Mouse (Mus musculus): ENCODE results near the gene Lrrc15. TPM values are rescaled to one million over a fixed set of nuclear protein-coding genes. Genes with fewer than 3 reads are reported as not detected.

Gene Lrrc15
- 0.15 TPM in 1 of 2 replicates, not detected in the other for polyA plus RNA-seq (2012; rRNA removed; ENCODE audit: low replicate concordance)

DNA sequence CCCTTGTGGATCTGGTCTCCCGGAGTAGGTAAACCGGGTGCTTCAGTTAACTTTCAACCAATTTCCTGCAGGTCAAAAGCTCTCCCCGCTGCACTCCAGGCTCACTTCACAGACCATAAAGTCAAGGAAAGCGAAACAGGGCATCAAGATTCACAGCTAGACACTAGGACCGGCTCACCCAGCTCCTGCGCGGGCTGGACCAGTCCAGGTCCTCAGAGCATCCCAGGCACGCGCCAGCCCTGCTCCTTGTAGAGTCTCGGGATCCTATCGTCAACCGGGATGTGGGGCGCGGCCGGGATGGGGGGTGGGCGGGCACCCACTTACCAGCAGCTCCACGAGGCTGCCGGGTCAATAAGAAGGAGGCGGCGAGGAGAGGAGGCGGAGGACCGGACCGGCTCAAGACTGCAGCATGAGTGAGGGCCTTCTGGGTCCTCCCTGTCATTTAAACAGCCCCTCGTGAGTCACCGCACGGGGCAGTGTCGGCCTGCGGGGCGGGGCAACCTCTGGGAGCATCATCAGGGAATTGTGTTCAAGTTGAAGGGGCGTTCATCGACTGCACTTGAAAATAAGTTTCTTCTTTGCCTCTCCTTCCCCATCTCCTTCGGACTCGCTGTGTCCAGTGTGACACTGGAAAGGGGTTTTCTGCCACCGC is at the start of gene Lrrc15:
Lrrc15 (minus strand) TSS at position 413 of the 652 bp plus-strand sequence.

DNA sequence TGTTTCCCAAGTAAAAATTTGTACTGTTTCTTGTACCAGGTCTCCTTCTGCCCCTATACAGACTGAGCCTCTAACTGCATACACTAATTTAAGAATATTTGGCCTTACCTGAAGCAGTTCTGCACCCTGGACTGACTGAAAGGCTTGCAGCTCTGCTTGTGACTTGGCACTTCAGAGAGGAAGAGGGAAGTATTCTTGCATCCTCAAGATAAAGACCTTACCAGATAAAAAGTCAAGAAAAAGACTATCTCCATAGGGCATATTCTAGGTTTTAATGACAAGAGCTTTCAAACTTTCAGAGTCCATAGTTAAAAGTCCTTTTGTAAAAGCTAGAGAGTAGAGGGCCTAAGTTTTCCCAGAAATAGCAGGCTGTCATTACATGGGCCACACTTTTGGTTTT is 27.6 kb upstream of the Lrrc15 start, which contains the start of gene Gp5:
Gp5 (minus strand) TSS at position 133 of the 400 bp plus-strand sequence.

DNA sequence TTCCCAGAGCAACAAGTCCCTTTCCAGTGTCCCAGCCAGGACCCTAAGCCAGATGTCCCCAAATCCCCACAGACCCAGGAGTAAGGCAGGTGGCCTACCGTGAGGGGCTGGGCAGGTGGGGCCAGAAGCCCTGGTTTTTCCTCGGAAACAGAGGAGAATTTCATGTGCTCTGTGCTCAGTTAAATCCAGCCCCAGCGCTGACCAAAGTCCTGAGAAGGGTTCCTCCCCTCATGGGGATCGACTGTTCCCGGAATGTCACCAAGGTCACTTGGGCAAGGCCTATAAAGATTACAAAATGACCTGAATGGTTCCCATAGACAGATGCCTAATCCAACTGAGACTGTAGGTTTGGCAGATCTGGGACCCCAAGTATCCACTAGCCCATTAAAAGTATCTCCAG is 15.7 kb downstream of the Lrrc15 start, which contains the start of gene Cpn2:
Cpn2 (minus strand) TSS at position 141 of the 400 bp plus-strand sequence.

Other genes with a start within 250 kb of the Lrrc15 start
- gene Hes1, start 218.9 kb downstream of the Lrrc15 start, polyA plus RNA-seq (2012; rRNA removed; ENCODE audit: low replicate concordance): 307 and 536 TPM in 2 replicates
- 0.28 and 1.3 TPM in 2 replicates for gene Cpn2, start 15.8 kb downstream of the Lrrc15 start, polyA plus RNA-seq (2012; rRNA removed; ENCODE audit: low replicate concordance)
- 0.62 and 0.64 TPM in 2 replicates for gene Gp5, start 27.5 kb upstream of the Lrrc15 start, polyA plus RNA-seq (2012; rRNA removed; ENCODE audit: low replicate concordance)
- gene Atp13a3, start 122.7 kb upstream of the Lrrc15 start, polyA plus RNA-seq (2012; rRNA removed; ENCODE audit: low replicate concordance): 14.7 and 44.9 TPM in 2 replicates